Mouse (Mus musculus) layer of hippocampus, adult 18-20 months (tissue): ENCODE measurements at regions not wholly inside any gene's neighbourhood (a gene's known extent, or its start where the extent isn't known, plus 50 kb on each side); places are given as distances from the start of the nearest gene placed in this dataset.

Experiments
- DNase-seq, 2 experiments: peaks; one replicate each; pipeline ENCODE4 v3.0.0; 2022; ENCODE audit warnings: low spot score in 2 of 2

- DNase-seq = peak; percentile 46 to 77
Measured at GRCm38 (mm10) chr14:68973636-68974101, 320.4 kb downstream of the Synb start.

GRCm38 (mm10) chr14:68966758-68967157 is 327.3 kb downstream of the Synb start:
- DNase-seq = peak in 1 of 2 experiments; percentile 58

GRCm38 (mm10) chr14:68954577-68955460 is 339.3 kb downstream of the Synb start:
- DNase-seq = no peak

- no peak for DNase-seq
Measured at GRCm38 (mm10) chr14:68945906-68946305, 348.2 kb downstream of the Synb start.

GRCm38 (mm10) chr14:68945434-68945833 is 348.7 kb downstream of the Synb start:
- DNase-seq = no peak

- no peak for DNase-seq
Measured at GRCm38 (mm10) chr14:68941759-68942158, 352.3 kb downstream of the Synb start.

- DNase-seq = no peak
Measured at GRCm38 (mm10) chr14:68941132-68941690, 352.9 kb downstream of the Synb start.

- DNase-seq = no peak
Measured at GRCm38 (mm10) chr14:68935303-68935662, 358.8 kb downstream of the Synb start.

GRCm38 (mm10) chr14:68934611-68935302 is 359.3 kb downstream of the Synb start:
- DNase-seq = peak; percentile 53 to 81

GRCm38 (mm10) chr14:68927814-68928213 is 366.3 kb downstream of the Synb start:
- DNase-seq = no peak

GRCm38 (mm10) chr14:68923054-68923453 is 371.0 kb downstream of the Synb start:
- DNase-seq = peak; percentile 49 to 71

- DNase-seq = no peak
Measured at GRCm38 (mm10) chr14:68922035-68922434, 372.1 kb downstream of the Synb start.

- DNase-seq = no peak
Measured at GRCm38 (mm10) chr14:68918526-68919045, 375.5 kb downstream of the Synb start.

GRCm38 (mm10) chr14:68899921-68900320 is 394.2 kb downstream of the Synb start:
- peak; percentile 9 to 56 for DNase-seq

- peak in 1 of 2 experiments; percentile 27 for DNase-seq
Measured at GRCm38 (mm10) chr14:68877171-68877570, 416.9 kb downstream of the Synb start.

- peak in 1 of 2 experiments; percentile 3 for DNase-seq
Measured at GRCm38 (mm10) chr14:68861071-68861470, 433.0 kb downstream of the Synb start.

- peak in 1 of 2 experiments; percentile 54 for DNase-seq
Measured at GRCm38 (mm10) chr14:68857948-68858347, 436.2 kb downstream of the Synb start.

- DNase-seq = no peak
Measured at GRCm38 (mm10) chr14:68848506-68848905, 445.6 kb downstream of the Synb start.

- DNase-seq = no peak
Measured at GRCm38 (mm10) chr14:68847609-68848008, 446.5 kb downstream of the Synb start.

GRCm38 (mm10) chr14:68820241-68820640 is 473.9 kb downstream of the Synb start:
- DNase-seq = peak in 1 of 2 experiments; percentile 11

GRCm38 (mm10) chr14:68808976-68809375 is 485.1 kb downstream of the Synb start:
- DNase-seq = no peak

- no peak for DNase-seq
Measured at GRCm38 (mm10) chr14:68807918-68808317, 486.2 kb downstream of the Synb start.
